Mouse (Mus musculus): Measurements from ENCODE around the gene Ptpn5. TPM values are rescaled to one million over a fixed set of nuclear protein-coding genes. Genes with fewer than 3 reads are reported as not detected.

Gene Ptpn5
- total and polyA plus RNA-seq, 2 experiments: 0.02 TPM; not detected in 1

DNA sequence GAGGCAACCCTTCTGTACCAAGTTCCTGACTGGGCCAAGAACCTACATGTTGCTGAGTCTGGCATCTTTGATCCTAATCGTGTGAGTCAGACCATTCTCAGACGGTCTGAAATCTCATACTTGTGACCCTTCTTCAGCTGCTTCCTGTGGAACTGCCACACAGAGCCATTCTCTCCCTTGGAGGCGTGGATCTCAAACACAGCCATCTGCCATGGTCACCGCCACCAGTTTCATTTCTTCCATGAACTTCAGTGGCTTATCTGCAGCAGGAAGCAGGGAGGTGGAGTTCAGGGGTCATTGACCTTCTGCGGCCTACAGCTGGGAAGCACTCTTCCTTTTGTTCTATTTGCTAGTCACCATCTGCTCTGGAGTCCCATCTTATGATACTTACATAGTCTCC lies 65.6 kb downstream of the Ptpn5 start:
- Histone ChIP-seq H3K4me3 (ENCODE audit: insufficient read depth, low read depth, low read length) (no peak overlapping the region), H3K36me3 (ENCODE audit: control insufficient read depth, insufficient read depth, low read length) (no peaks in the 10 kb centered on the region), H3K9ac (ENCODE audit: low read depth, low read length) (no peak overlapping the region), H3K27ac (replicated peaks; ENCODE audit: insufficient read depth, low read depth, low read length) (no peak overlapping the region), H3K27me3 (ENCODE audit: control insufficient read depth, insufficient read depth, low read length) (no peaks in the 10 kb centered on the region), H3K79me2 (ENCODE audit: control insufficient read depth, insufficient read depth, low read length) (no peaks in the 10 kb centered on the region), H3K4me1 (ENCODE audit: control insufficient read depth, insufficient read depth, low read length) (no peaks in the 10 kb centered on the region)
- DNase-seq (ENCODE audit: extremely low read depth, low read depth, low spot score): peak; percentile 58
- 62% methylated on average over 5 of the region's 5 CpGs for WGBS
- TF ChIP-seq POLR2A (IDR thresholded peaks at IDR 0.05; ENCODE audit: extremely low read depth, insufficient read depth, low read length) (no peak), CTCF (IDR thresholded peaks at IDR 0.05; ENCODE audit: low read depth, low read length) (no peak)

DNA sequence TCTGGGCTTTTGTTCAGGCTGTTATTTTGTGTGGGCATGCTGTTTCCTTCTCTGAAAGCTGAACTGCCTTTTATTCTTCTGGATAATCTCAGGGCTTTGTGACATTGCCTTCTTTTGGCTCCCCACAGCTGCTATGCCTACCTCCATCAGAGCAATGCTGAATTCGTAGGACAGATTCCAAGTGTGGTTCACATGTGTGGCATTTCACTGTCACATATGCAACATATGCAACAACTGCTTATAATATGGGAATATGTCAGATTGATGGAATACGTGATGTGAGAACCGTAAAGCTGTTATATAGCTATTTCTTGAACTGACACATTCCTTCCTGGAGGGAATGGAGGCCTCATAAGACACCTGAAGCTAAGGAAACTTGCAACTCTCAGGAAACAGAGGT lies 66.5 kb downstream of the Ptpn5 start:
- Histone ChIP-seq H3K79me2 (ENCODE audit: control insufficient read depth, insufficient read depth, low read length) (no peaks in the 10 kb centered on the region), H3K4me3 (ENCODE audit: insufficient read depth, low read depth, low read length) (no peak overlapping the region), H3K9ac (ENCODE audit: low read depth, low read length) (no peak overlapping the region), H3K4me1 (ENCODE audit: control insufficient read depth, insufficient read depth, low read length) (no peaks in the 10 kb centered on the region), H3K36me3 (ENCODE audit: control insufficient read depth, insufficient read depth, low read length) (no peaks in the 10 kb centered on the region), H3K27me3 (ENCODE audit: control insufficient read depth, insufficient read depth, low read length) (no peaks in the 10 kb centered on the region), H3K27ac (replicated peaks; ENCODE audit: insufficient read depth, low read depth, low read length) (no peak overlapping the region)
- WGBS: 94% methylated on average over 3 of the region's 3 CpGs
- no peak for DNase-seq (ENCODE audit: extremely low read depth, low read depth, low spot score)
- TF ChIP-seq POLR2A (IDR thresholded peaks at IDR 0.05; ENCODE audit: extremely low read depth, insufficient read depth, low read length) (no peak), CTCF (IDR thresholded peaks at IDR 0.05; ENCODE audit: low read depth, low read length) (no peak)

DNA sequence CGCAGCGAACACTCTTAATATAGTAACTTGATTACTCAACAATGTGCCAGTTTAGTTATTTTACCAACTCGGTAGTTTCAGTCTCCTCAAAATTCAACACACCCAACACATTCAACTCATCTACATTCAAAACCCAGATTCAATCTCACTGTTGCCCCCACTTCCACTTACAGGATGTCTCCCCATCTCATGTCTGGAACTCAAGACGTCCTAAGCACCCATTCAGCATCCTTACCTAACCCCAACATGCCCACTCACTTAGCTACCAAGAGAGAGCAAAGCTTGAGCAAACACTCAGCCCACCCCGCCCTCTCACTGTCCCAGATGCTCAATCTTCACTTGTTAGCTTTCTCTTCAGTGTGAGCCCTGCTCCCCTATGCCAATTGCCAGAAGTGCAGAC lies 71.9 kb downstream of the Ptpn5 start:
- H3K27ac ChIP-seq (replicated peaks; ENCODE audit: insufficient read depth, low read depth, low read length): no peak overlapping the region
- whole genome bisulfite sequencing: 79% methylated on average over 5 of the region's 5 CpGs
- H3K4me1 ChIP-seq (ENCODE audit: control insufficient read depth, insufficient read depth, low read length): no peaks in the 10 kb centered on the region

DNA sequence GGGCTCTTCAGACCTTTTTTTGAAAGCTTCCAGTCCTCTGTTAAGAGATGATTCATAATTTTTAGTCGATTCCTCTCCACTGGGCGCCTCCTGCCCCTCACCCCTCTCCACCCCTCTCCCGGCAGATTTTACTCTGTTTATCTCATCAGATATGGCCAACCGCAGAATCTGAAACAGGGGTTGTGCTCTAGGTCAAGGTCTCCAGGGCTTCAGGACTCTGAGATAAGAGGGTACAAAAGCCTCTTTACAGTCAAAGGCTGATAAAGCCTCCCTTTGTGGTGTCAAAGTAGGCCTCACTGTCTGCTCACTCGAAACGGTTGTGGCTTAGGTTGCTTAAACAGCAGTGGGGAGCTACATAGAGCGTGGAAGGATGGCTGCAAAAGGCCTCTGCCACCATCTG lies 74.1 kb downstream of the Ptpn5 start:
- no peak overlapping the region for H3K9ac ChIP-seq (ENCODE audit: low read depth, low read length)
- H3K79me2 ChIP-seq (ENCODE audit: control insufficient read depth, insufficient read depth, low read length): no peaks in the 10 kb centered on the region
- H3K4me3 ChIP-seq (ENCODE audit: insufficient read depth, low read depth, low read length): no peak overlapping the region
- 60% methylated on average over 7 of the region's 7 CpGs for WGBS
- no peaks in the 10 kb centered on the region for H3K27me3 ChIP-seq (ENCODE audit: control insufficient read depth, insufficient read depth, low read length)
- no peaks in the 10 kb centered on the region for H3K36me3 ChIP-seq (ENCODE audit: control insufficient read depth, insufficient read depth, low read length)
- no peak overlapping the region for H3K27ac ChIP-seq (replicated peaks; ENCODE audit: insufficient read depth, low read depth, low read length)
- H3K4me1 ChIP-seq (ENCODE audit: control insufficient read depth, insufficient read depth, low read length): no peaks in the 10 kb centered on the region
- no peak for DNase-seq (ENCODE audit: extremely low read depth, low read depth, low spot score)
- no peak for TF ChIP-seq POLR2A (IDR thresholded peaks at IDR 0.05; ENCODE audit: extremely low read depth, insufficient read depth, low read length)
- no peak for TF ChIP-seq CTCF (IDR thresholded peaks at IDR 0.05; ENCODE audit: low read depth, low read length)

More for the DNA sequence above, 71.9 kb downstream of the Ptpn5 start:
- no peak for DNase-seq (ENCODE audit: extremely low read depth, low read depth, low spot score)
- Histone ChIP-seq H3K4me3 (ENCODE audit: insufficient read depth, low read depth, low read length) (no peak overlapping the region), H3K27me3 (ENCODE audit: control insufficient read depth, insufficient read depth, low read length) (no peaks in the 10 kb centered on the region), H3K9ac (ENCODE audit: low read depth, low read length) (no peak overlapping the region), H3K79me2 (ENCODE audit: control insufficient read depth, insufficient read depth, low read length) (no peaks in the 10 kb centered on the region), H3K36me3 (ENCODE audit: control insufficient read depth, insufficient read depth, low read length) (no peaks in the 10 kb centered on the region)
- no peak for TF ChIP-seq CTCF (IDR thresholded peaks at IDR 0.05; ENCODE audit: low read depth, low read length)
- TF ChIP-seq POLR2A (IDR thresholded peaks at IDR 0.05; ENCODE audit: extremely low read depth, insufficient read depth, low read length): no peak

DNA sequence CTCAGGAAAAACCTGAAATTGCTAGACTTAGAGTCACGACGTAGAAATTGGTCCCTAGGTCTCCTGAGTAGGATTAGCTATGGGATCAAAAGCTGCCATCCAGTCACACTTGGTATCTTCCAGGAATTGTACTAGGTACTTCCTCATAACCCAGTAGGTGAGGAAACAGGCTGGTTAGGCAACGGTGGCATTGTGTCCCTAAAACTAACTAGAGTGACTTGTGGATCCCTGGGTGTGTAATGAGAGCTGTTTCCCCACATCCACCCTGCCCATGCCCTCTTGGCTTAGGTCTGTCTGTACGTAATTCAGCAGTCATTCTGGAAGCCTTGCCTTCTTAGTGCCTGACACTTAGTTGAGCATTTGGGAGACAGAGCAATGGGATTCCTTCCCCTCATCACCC lies 77.2 kb downstream of the Ptpn5 start:
- TF ChIP-seq POLR2A (IDR thresholded peaks at IDR 0.05; ENCODE audit: extremely low read depth, insufficient read depth, low read length) (no peak), CTCF (IDR thresholded peaks at IDR 0.05; ENCODE audit: low read depth, low read length) (no peak)
- Histone ChIP-seq H3K4me3 (ENCODE audit: insufficient read depth, low read depth, low read length) (no peak overlapping the region), H3K4me1 (ENCODE audit: control insufficient read depth, insufficient read depth, low read length) (peaks cover 6% of the 10 kb centered on the region; the same call in 1 of the 2 replicates), H3K27me3 (ENCODE audit: control insufficient read depth, insufficient read depth, low read length) (no peaks in the 10 kb centered on the region), H3K9ac (ENCODE audit: low read depth, low read length) (no peak overlapping the region), H3K27ac (replicated peaks; ENCODE audit: insufficient read depth, low read depth, low read length) (no peak overlapping the region), H3K36me3 (ENCODE audit: control insufficient read depth, insufficient read depth, low read length) (no peaks in the 10 kb centered on the region), H3K79me2 (ENCODE audit: control insufficient read depth, insufficient read depth, low read length) (no peaks in the 10 kb centered on the region)
- DNase-seq (ENCODE audit: extremely low read depth, low read depth, low spot score): no peak
- 81% methylated on average over 4 of the region's 4 CpGs for WGBS

DNA sequence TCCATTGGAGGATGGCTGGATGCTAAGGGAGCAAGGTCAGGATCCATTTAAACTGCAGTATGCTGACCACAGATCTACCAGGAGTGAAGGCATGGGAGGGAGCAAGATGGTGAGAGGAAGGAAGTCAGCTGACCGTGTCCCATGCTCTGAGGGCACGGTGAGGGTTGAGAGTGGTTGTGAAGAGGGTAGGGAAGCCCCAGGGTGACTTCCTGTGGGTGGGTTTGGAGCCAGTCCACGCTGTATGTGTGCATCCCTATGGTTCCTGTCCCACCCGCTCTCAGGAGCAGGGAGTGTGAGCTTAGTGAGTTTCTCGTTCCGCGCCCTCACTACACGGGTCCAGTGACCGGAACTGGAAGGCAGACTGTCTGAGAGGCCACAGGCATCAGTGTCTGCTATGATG lies 77.7 kb downstream of the Ptpn5 start:
- DNase-seq (ENCODE audit: extremely low read depth, low read depth, low spot score): no peak
- 77% methylated on average over 9 of the region's 9 CpGs for WGBS
- TF ChIP-seq CTCF (IDR thresholded peaks at IDR 0.05; ENCODE audit: low read depth, low read length) (no peak), POLR2A (IDR thresholded peaks at IDR 0.05; ENCODE audit: extremely low read depth, insufficient read depth, low read length) (no peak)
- H3K27ac ChIP-seq (replicated peaks; ENCODE audit: insufficient read depth, low read depth, low read length): no peak overlapping the region
- peaks cover 9% of the 10 kb centered on the region for H3K4me1 ChIP-seq (ENCODE audit: control insufficient read depth, insufficient read depth, low read length)
- H3K36me3 ChIP-seq (ENCODE audit: control insufficient read depth, insufficient read depth, low read length): no peaks in the 10 kb centered on the region
- H3K9ac ChIP-seq (ENCODE audit: low read depth, low read length): no peak overlapping the region
- H3K27me3 ChIP-seq (ENCODE audit: control insufficient read depth, insufficient read depth, low read length): no peaks in the 10 kb centered on the region
- H3K4me3 ChIP-seq (ENCODE audit: insufficient read depth, low read depth, low read length): no peak overlapping the region
- no peaks in the 10 kb centered on the region for H3K79me2 ChIP-seq (ENCODE audit: control insufficient read depth, insufficient read depth, low read length)
